Mouse (Mus musculus) heart, adult 8-10 months (tissue): ENCODE measurements at regions not wholly inside any gene's neighbourhood (a gene's known extent, or its start where the extent isn't known, plus 50 kb on each side); places are given as distances from the start of the nearest gene placed in this dataset.

Source experiments
- DNase-seq: peaks from one replicate; pipeline ENCODE4 v3.0.0; 2022; ENCODE audit warnings: low spot score

- no peak for DNase-seq
Observed at GRCm38 (mm10) chr4:54430789-54431188, 514.1 kb upstream of the Zfp462 start.

DNA sequence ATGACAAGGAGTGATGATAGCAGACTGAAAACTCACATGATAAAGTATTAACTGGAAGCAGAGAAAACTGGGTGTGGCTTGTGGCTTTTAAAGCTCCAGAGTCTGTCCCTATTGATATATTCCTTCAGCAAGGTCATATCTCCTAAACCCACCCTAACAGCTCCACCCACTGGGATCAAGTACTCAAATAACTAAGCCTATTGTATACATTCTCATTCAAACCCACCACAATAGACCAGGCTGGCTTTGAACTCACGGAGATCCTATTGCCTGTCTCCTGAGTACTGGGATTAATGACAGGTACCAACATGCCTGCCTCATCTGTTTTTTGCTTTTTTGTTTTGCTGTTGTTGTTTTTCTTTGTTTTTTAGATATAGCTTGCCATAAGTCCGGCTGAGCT is 484.3 kb upstream of the Zfp462 start:
- no peak for DNase-seq

DNA sequence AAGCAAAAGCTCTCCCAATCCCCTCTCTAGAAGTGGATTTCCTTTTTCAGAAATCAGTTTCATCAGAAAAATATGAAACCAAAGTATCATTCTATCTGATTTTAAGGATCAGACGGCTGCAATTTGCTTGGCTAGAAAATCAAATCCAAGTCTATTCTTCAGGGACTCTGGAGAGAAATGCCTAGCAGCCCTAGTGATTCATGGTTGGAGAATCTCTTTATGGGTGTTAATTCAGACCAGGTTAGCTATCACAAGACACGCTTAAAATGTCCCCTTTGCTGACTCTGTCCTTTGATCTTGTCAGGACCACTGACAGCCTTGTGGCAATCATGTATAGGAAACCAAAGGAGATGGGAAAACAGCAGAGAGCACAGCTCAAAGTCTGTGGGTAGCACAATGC is 475.7 kb upstream of the Zfp462 start:
- DNase-seq, result no peak

- DNase-seq, result no peak
Observed at GRCm38 (mm10) chr4:54470022-54471008, 474.5 kb upstream of the Zfp462 start.

DNA sequence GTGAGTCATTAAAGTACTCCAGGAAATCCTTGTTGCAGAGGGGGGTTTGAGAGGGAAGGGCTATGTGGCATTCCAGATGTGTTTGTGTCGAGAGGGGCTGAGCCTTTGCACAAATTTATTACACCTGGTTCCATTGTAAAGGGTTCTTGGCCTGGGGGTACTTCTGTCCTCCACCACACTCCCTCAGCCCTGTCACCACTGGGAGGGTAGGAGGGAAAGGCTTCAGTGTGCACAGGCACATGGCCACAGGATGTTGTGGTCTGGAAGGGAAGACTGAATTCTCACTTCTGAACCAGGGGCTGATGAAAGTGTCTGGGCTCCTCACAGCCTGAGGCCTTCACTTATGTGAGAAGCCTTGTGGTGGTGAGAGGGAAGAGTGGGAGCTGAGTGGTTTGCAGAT is 473.8 kb upstream of the Zfp462 start:
- DNase-seq, result no peak

- no peak for DNase-seq
Observed at GRCm38 (mm10) chr4:54481766-54482165, 463.1 kb upstream of the Zfp462 start.

GRCm38 (mm10) chr4:54493074-54493473 is 451.8 kb upstream of the Zfp462 start:
- no peak for DNase-seq

- no peak for DNase-seq
Observed at GRCm38 (mm10) chr4:54497312-54497994, 447.4 kb upstream of the Zfp462 start.

DNA sequence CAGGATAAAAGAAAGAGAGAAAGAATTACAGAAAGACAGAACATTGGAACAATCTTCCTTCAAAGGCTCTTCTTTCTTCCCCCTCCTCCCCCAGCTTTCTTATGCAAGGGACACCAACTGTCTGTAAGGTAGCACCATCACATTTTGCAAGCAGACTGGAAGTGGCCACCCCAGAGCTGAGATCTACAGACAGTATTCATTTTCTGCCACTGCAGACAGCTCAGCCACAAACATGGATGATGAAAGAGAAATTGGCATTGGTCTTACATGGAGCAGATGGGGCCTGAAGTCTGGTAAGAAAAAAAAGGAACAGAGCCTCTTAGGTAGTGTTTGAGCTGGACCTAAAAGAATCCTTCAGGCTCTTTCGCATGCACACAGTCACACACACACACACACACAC is 428.9 kb upstream of the Zfp462 start:
- DNase-seq, result no peak

- DNase-seq, result no peak
Observed at GRCm38 (mm10) chr4:54523283-54523682, 421.6 kb upstream of the Zfp462 start.

DNA sequence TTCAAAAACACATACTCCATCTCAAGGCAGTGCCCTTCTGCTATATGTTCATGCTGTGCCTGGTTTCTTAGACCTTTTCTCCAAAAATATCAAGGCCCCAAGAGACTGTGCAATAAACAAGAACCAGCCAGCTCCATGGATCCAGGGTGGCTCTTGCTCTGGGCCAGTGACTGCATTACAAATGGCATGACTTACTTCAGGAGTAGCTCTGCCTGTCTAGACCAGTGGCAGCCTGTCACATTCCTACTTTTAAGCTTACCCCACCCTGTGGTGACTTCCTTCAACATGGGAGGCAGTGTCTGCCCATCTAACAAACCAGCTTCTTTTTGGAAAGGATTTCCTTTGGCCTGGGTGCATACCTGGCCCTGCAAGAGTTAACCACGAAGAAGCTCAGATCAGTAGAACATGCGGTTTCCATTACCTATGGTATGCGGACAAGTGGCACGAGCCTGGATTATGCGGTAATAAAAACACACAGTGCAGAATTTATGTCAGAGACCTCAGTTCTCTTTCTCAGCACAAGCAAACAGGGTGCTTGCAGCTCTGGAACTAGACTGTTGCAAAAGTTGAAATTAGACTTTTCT is 418.8 kb upstream of the Zfp462 start:
- no peak for DNase-seq

DNA sequence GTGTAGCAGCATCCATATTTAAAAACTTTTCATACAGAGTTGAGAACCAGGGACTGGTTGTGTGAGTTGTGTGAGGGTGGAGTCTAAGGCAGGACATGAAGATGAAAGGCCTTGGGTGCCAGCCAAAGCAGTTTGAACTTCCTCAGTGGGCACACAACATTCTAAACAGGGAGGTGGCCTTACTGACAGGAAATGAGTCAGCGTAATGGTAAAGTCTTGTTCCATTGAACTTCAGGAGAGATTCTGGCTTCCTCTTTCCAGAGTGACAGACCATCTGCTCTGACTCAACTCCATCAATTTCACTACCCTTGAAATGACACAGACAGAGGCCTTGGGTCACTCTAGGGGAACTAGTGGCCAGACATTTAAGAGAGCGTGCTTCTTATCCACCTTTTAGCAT is 417.2 kb upstream of the Zfp462 start:
- peak; percentile 56 for DNase-seq

DNA sequence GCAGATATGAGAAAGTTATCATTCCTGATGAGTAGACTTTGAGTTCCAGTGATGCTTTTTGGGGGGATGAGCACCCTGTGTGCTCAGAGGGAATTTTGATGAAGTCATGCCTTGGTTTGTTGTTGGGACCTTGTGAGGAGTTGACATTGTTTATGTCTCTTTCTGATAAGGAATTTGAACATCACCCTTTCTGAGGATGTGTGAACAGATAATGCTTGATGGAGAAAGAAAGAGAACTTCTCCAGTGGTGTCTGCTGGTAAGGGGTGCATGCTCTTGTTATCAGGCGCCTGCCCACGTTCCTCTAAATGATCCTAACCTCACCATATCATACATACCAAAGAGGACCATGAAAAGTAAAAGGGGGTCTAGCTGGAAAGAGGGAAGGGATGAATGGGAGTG is 413.1 kb upstream of the Zfp462 start:
- no peak for DNase-seq

DNA sequence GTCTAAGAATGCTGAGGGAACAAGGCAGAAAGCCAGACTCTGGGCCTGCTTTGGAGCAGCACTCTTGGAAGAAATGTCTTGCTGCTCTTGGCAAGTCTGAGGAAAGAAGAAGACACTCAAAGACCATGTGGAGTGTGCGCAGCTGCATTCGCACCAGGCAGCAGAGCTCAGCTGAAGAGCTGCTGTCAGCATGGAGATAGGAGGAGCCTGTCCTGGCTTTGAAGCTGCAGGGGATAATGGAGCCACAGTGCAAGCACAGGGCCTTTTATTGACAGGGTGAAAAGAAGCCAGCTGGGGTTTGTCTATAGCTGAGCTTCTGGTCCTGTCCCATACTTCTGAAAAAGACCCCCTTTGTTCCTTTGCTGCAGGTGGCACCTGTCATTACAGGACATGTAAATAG is 411.0 kb upstream of the Zfp462 start:
- no peak for DNase-seq

- no peak for DNase-seq
Observed at GRCm38 (mm10) chr4:54552864-54553618, 391.8 kb upstream of the Zfp462 start.

DNA sequence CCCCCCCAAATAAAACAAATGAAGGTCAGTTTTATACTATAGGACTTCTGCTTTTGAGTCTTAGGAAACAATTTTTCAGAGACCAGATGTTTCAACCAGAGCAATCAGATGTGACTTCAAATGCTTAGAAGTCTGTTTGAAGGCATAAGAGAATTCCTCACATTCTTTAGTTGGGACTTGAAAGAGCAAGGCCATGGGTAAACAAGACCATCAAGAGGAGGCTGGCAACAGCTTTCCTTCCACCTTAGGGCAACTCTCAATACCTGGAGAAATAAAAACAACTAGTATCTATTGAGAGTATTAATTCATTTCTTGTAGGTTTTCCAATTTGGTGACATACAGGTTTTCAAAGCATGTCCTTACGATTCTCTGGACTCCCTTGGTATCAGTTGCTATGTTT is 381.8 kb upstream of the Zfp462 start:
- no peak for DNase-seq

GRCm38 (mm10) chr4:54573185-54573584 is 371.7 kb upstream of the Zfp462 start:
- no peak for DNase-seq

DNA sequence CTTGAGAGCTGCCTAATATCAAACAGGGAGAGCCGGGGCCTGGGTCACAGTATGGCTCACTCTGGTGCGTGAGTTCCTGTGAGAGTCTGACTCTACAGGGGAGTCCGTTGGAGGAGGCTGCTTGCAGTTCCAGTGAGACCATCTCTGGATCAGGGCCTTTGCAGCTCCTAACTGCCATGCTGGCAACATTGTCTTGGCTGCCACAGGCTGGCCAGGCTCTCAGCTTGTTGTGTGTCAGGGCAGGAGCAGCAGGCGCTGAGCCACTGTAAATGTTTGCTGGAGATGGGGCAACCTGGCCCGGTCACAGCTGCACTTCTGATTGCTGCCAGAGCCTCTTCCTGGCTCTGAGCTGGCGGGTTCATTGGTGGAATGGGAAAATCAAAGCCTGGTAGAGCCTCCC is 357.7 kb upstream of the Zfp462 start:
- no peak for DNase-seq

DNA sequence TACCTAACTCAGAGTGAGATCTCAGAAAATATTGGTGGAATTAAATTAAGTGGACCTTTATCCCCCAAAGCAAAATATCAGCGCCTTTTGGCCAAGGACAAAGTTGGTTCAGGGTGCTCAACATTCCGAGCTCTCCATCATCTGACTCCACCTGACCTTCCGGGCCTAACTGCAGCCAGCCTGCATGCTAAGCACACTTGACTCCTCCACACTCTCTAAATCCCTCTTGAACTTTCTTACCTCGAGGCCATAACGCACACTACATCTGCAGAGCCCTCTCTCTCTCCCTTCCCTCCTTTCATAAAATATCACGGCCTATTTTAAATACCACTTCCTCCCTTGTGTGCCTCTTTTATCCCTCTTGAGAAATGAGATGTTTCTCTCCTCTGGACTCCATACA is 356.1 kb upstream of the Zfp462 start:
- no peak for DNase-seq

GRCm38 (mm10) chr4:54601671-54602512 is 343.0 kb upstream of the Zfp462 start:
- no peak for DNase-seq
